Mouse (Mus musculus) R1 (cell line): ENCODE results near the gene Dhx8.

Source experiments
- DNase-seq: peaks from one replicate; pipeline ENCODE4 v3.0.0-alpha.2; 2018; ENCODE audit warnings: low read depth, low spot score

Gene Dhx8

DNA sequence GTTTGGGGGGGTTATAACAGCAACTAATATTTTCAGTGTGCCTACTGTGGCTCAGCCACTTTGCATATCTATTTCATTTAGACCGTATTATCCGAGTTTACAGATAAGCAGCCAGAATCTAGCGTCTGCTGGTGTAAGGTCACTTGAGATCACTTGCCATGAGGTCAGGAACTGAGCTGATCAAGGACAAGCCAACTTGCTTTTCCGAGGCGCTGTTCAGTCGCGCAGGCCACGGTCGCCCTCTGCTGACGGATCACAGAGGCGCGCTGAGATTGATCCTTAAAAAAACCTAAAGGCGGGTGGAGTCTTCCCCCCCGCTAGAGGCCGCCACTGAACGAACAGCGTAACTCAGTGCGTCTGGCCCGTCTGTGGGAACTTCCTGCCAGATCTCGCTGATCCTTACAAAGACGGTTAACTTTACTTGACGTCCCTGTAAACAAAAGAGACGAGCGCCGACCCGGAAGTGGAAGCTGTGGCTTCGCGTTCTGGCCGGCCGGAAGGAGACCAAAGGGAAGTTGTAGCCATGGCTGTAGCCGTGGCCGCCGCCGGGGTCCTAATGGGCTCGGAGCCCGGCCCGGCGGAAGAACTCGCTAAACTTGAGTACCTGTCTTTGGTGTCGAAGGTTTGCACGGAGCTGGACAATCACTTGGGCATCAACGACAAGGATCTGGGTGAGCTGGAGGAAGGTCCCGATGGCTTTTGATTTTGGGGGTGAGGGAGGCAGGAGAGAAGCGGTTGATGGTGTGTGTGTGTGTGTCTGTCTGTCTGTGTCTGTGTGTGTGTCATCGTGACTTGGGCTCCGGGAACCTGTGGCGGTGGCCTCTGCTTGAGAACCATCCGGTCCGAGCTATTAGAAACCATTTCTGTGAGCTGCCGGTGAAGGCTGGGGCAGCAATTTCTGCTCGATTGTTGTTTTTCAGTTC is at the start of gene Dhx8:
TSS of gene Dhx8 (plus strand) at position 402 of the 923 bp plus-strand sequence.
- peak; percentile 100 for DNase-seq

DNA sequence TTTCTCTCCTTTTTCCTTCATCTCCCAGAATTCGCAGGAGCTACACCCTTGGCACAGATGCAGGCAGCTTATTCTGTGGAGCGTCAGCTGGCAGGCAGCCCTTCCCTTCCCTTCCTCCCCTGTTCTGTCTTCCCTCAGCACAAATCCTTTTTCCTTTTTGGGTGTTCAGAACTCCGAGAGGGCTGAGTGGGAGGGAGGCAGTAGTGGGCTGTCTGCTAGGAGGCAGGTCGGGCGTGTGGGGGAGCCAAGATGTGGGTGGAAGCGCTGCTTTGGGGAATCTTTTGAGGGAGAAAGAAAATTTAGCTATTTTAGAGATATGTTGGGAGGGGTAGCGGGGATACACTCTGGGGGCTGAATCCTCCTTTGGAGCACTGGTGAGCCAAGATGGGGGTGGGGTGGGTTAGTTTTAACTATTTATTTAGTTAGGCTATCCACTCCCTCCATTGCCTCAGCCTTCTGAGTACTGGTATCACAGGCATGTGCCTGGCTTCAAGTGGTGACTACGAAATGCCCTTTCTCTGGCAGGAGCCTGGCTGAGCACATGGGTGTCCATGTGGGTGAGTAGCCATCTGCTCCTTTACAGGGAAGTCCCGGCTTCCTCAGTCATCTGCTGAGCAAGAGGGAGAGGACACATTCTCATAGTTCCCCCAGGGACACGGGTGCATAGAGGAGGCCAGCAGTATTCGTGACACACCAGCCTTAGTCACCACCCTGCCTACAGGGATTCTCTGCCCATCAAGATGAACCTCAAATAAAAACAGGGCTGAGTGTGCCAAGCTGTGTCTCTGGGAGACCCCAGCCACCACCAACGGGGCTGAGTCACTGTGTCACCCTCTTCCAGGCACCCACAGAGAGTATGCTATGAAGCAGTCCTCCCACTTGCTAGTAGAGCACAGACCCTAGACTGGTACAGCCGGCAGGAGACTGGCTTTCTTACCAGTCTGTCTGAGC is 45.1 kb upstream of the Dhx8 start:
- no peak for DNase-seq

GRCm38 (mm10) chr11:101689701-101690113 is 43.0 kb upstream of the Dhx8 start:
- peak; percentile 45 for DNase-seq

- DNase-seq, result no peak
These were observed 42.4 kb upstream of the Dhx8 start for GRCm38 (mm10) chr11:101690326-101690725.

DNA sequence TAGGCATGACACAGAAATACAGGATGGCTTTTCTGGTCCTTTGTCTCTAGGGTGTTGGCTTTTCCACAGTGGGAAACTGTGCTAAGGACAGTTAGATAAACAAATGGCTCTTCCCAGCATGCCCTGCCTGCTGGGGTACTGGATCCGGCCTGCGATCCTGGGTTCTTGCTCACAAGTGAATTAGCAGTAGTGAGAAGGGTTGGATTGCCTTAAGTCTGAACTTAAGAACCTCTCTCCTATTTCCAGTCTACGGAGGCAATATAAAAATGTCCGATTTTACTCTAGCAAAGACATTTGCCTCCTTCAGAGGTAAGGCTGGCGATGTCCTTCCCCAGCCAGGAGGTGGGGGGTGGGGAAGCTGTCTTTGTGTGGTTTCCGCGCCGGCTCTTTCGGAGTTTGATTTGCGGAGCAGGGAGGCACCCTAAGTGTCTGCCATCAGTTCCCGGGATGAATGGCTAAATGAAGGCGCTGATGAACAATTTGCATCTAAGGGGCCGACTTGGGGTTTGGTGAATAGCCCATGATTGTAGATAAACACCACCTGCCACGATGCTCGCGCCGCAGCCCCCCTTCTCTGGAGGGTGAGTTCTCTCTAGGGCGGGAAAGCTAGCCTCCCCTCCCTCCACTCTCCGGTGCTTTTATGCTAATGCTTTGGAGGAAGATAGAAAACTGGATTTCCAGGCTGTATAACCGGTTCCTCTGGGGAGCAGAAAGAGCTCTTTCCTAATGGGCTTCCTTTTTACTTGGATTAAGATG is 36.6 kb upstream of the Dhx8 start:
- DNase-seq, result peak; percentile 79

GRCm38 (mm10) chr11:101697156-101697861 is 35.4 kb upstream of the Dhx8 start:
- DNase-seq, result no peak

GRCm38 (mm10) chr11:101698114-101698513 is 34.6 kb upstream of the Dhx8 start:
- peak; percentile 76 for DNase-seq

DNA sequence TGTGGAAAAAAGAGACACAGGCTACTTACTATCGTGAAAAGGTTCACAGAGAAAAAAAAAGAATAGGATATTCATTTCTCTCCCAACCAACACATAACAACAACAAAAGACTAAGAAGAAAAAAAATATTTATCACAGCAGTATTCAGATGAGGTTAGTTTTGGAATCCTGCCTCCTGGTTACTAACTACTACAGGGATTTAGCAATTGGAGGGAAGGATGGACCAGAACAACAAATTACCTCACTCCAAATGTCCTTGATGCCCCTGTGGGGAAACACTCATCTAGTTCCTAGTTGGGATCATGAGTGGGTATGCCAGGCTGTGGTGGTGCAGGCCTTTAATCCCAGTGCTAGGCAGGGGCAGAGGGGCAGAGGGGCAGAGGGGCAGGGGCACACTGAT is 33.2 kb upstream of the Dhx8 start:
- no peak for DNase-seq

- no peak for DNase-seq
These were observed 32.7 kb upstream of the Dhx8 start for GRCm38 (mm10) chr11:101699991-101700390.

DNA sequence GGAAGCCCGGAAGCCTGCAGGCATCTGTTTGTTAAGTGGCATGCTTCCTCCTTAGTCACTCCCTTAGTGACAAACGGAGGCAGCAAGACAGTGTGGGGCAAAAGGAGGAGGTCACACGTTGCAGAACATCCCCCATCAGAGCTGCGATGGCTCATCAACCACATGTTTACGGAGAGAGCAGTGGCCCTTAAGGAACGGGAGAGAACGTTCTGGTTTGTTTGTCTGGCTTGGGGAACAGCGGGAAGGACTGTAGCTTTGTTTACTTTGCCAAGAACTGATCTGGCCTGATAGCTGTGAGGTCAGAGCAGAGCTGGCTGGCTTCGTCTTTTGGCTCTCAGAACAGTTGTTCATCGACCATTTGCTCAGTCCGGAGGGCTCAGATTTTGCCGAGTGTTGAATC is 32.3 kb upstream of the Dhx8 start:
- DNase-seq, result no peak

DNA sequence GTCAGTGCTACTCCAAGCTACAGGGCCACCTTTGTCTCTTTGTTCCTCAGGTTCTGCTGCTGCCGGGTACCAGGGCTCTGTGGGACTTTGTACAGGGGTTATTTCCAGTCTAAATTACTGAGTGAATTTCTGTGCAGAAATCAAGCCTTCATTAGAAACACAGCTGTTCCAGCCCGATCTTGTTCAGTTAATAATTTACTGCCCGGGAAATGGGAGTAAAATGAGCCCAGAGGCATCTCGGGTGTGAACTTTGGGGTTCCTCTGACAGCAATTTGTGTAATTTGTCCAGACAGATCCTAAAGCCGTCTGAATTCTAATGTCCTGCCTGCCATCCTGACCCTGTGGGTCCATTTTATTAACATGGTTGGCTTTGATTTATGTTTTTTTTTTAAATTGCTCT is 28.6 kb upstream of the Dhx8 start:
- DNase-seq, result no peak

- DNase-seq, result no peak
These were observed 25.8 kb upstream of the Dhx8 start for GRCm38 (mm10) chr11:101706764-101707448.

GRCm38 (mm10) chr11:101708482-101708881 is 24.2 kb upstream of the Dhx8 start:
- no peak for DNase-seq

DNA sequence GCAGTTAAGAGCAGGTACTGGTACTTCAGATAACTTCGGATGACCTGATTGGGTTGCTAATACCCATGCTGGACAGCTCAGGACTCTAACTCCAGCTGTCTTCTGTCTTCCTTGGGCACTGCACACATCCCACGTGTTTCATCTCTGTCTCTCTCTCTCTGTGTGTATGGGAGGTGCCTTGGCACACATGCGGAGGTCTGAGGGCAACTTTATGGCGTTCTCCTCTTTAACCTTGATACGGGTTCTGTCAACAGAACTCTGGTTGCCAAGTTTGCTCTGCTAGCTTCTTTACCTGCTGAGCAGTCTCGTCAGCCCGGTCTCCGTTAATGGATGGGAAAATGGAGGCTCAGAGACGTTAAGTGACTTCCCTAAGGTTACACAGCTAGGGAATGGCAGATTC is 19.9 kb upstream of the Dhx8 start:
- no peak for DNase-seq

DNA sequence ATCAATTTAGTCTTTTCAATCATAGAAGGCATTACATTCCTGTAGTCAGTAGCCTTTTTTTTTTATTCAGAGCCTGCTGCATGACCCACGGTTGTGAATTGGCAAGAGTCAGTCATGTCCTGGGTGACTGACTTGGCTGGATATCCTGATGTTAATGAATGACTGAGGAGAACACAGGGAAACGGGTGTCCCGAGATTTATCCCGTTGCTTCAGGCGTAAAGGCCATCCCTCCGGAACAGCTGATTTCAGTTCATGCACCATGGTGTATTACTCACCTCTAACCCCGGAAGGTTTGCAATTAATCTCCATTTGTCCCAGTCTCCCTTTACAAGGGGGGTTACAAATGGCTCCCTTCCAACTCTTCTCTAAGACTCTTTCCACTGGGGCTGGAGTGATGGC is 18.7 kb upstream of the Dhx8 start:
- no peak for DNase-seq

DNA sequence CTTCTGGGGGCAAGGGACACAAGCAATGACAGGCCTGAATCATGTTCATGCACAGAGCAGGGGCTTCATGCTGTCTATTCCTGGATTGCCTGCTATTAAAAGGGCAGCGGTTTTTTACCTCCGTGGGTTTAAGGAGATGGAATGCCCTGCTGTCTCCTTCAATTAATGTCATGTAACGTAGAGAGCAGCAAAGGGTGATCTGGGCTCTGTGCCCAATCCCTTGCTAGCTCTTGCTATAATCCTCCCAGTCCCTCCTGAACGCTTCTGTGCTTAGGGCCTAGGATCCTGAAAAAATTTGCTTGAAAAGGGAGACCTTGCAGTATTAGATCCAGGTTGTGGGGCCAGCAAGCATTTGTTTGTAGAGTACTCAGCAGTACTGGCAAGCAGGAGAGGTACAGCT is 14.4 kb upstream of the Dhx8 start:
- no peak for DNase-seq

DNA sequence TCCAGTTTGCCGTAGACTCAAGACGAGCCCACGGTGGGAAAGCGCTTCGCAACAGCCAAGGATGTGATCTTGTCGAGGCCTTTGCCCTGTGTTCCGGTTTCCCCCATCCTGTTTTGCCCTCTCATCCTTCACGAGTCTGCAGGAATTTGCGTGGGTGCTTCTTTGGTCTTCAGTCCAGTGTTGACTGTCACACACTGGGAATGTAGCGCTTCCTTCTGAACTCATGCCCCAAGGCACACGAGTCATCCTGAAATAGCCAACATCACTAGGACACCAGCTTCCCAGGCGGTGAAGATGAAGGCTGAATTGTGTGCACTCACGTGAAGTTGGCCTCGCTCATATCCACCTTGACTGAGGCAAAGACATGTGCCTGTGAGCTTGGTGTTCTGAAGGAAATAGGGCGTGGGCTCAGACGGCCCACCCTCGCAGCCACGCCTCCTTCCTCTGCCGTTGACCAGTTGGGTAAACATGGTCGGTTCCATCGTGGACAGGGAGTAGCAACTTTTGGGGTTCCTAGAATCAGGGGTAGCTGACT is 12.7 kb upstream of the Dhx8 start:
- DNase-seq, result peak; percentile 47

- no peak for DNase-seq
These were observed 7.7 kb upstream of the Dhx8 start for GRCm38 (mm10) chr11:101725043-101725442.

DNA sequence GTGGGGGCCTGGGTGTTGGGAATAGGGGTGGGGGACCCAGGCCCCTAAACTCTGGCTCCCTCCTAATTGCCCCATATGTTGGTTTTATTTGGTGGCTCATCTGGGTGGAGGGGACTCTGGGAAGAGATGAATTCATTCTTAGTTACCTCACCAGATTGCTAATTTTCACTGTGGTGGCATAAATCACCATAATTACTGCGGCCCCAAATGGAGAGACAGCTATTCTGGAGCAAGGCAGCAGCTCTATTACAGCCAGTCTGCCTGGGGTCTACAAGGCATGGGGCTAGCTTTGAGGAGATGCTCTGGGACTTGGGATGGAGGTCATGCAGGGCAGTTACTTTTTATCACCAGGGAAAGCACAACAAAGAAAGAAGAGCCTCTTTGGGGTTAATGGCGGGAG is 6.0 kb upstream of the Dhx8 start:
- DNase-seq, result no peak

- no peak for DNase-seq
These were observed 3.4 kb upstream of the Dhx8 start for GRCm38 (mm10) chr11:101729308-101729707.
